Mouse (Mus musculus) cortical plate, adult 2 months (tissue): Measurements from ENCODE around the gene Gabarapl1. TPM values are rescaled to one million over a fixed set of nuclear protein-coding genes. Genes with fewer than 3 reads are reported as not detected.
A peak's percentile ranks its signal among the peaks of the same experiment; 100 is the strongest.
"Not testable (repeated sequence)": the region's sequence is repeated elsewhere in the genome, so short reads cannot be mapped to it uniquely, and the experiment has no call there.

Source experiments
- H3K27ac ChIP-seq: fragments of 200-500 bp; 2 replicates; pipeline ENCODE4 v1.5.1; 2012; ENCODE audit warnings: low read length, control low read depth, inconsistent platforms; ENCODE audit not compliant: insufficient read depth
- H3K4me1 ChIP-seq: fragments of 200-500 bp; 2 replicates; pipeline ENCODE4 v1.6.1; 2011; ENCODE audit warnings: low read length; ENCODE audit not compliant: control insufficient read depth, insufficient read depth
- H3K4me3 ChIP-seq: fragments of 200-500 bp; 2 replicates; pipeline ENCODE4 v1.5.1; 2011; ENCODE audit warnings: mild to moderate bottlenecking, low read length, control low read depth; ENCODE audit not compliant: insufficient read depth
- CTCF ChIP-seq: fragments of 200-500 bp; IDR thresholded peaks from 2 replicates; pipeline ENCODE4 v1.5.1; 2011; ENCODE audit warnings: mild to moderate bottlenecking, control low read depth, low read length; ENCODE audit not compliant: insufficient read depth; ENCODE audit errors: extremely low read depth
- POLR2A ChIP-seq: fragments of 200-500 bp; IDR thresholded peaks from 2 replicates; pipeline ENCODE4 v1.6.1; 2011; ENCODE audit warnings: mild to moderate bottlenecking, low read length, control low read depth; ENCODE audit not compliant: insufficient read depth; ENCODE audit errors: extremely low read depth
- polyA plus RNA-seq: library from polyadenylated mRNA; depleted of rRNA; stranded (reverse); fragments of >200 nt; gene quantifications from 2 replicates; pipeline ENCODE4 v1.2.3, GENCODE M21; 2012; rRNA removed

The Gabarapl1 gene
- 580 and 605 TPM in 2 replicates for polyA plus RNA-seq

DNA sequence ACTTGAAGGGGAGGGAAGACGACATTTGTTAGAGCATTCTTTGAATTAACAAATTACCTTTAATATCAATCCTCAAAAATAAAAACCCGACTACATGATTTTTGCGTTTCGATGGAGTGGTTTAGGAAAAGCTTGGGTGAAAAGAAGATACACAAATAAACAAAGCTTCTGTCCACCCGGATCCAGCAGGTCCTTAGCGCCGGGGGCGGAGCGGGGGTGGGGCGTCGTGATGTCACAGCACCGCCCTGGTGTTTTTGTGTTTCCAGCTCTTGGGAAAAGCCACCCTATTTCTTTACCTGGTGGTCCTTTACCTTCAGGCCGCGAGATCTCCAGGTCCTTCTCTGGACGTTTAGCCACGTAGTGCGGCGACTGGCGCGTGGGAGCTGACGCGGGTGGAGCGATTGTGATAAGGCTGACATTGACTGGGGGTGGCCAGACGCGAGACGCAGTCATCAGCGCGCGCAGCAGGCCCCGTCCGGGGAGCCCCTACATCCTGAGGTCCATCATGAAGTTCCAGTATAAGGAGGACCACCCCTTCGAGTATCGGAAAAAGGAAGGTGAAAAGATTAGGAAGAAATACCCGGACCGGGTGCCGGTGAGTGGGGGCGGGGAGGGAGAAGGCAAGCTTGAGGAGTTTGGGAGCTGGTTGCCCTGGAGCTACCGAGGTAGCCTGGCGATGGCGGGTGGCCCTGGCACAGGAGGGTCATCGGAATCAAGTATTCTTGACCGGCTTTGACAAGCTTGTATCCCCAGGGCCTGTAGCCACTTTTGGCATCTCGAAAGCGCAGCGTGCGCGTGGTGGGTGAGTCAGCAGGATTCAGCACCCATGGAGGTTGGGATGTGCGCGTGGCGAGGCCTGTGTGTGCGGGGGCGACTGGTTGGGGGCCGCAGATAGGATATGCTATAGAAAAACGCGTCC is at the start of gene Gabarapl1:
Gabarapl1 (plus strand) TSS at position 219 of the 919 bp plus-strand sequence.
- peak within 1 kb of the TSS; percentile 88 for H3K27ac ChIP-seq
- H3K4me1 ChIP-seq, result peaks cover 8% of the 10 kb centered on the region; the same call in 1 of the 2 replicates
- H3K4me3 ChIP-seq, result peak within 1 kb of the TSS; percentile 86
- TF ChIP-seq CTCF (no peak), POLR2A (peak; percentile 65)

DNA sequence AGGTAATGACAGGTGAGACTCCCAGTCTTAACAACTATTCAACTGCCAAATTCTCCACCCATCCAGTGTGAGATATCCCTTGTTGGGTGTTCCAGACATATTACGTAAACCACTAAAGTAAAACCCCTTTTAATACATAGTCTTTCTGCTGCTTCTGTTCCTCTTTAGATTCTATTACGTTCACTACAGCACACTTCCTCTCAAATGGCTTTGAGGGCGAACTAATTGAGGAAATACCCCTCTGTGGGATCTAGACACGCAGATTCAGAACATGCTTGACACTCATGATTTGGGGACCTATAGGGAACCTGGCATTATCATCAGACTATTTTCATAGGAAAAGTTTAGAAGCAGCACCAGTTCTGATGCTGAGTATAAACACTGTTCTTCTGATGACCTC is 38.0 kb upstream of the Gabarapl1 start:
- no peak overlapping the region for H3K4me3 ChIP-seq
- no peak overlapping the region for H3K27ac ChIP-seq
- no peaks in the 10 kb centered on the region for H3K4me1 ChIP-seq
- TF ChIP-seq POLR2A (no peak), CTCF (no peak)

DNA sequence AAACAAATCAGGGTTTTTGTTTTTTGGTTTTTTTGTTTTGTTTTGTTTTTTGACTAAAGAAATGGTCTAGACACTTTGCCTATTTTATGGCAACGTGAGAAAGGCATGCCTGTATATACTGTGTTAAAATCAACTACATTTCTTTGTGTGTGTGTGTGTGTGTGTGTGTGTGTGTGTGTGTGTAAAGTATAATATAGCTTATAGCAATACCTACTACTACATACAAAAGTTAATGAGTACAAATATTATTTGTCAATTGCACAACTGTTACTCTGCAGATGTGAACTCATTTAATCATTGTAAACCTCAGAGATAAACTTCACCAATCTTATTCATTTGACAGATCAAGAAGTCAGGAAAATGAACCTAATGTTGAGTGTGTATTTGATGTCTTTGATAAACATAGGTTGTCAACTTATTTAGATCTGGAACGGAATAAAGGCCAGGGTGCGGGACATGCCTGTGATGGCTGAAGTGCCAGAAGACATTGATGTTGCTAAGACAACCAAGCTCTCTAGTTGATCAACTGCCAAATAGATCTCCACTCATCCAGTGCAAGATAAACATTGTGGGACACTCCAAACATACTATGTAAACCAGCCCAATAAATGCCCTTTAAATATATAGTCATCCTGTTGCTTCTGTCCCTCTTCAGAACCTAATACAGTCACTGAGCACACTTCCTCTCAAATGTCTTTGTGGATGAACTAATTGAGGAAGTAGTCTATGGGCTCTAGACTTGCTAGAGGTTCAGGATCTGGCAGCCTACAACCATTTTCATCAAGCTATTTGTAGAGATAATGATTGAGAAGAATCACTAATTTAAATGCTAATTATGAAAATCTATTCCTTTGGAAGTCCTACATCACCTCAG is 35.4 kb upstream of the Gabarapl1 start:
- no peaks in the 10 kb centered on the region for H3K4me1 ChIP-seq
- no peak overlapping the region for H3K27ac ChIP-seq
- TF ChIP-seq POLR2A, result no peak
- TF ChIP-seq CTCF, result no peak
- H3K4me3 ChIP-seq, result no peak overlapping the region

DNA sequence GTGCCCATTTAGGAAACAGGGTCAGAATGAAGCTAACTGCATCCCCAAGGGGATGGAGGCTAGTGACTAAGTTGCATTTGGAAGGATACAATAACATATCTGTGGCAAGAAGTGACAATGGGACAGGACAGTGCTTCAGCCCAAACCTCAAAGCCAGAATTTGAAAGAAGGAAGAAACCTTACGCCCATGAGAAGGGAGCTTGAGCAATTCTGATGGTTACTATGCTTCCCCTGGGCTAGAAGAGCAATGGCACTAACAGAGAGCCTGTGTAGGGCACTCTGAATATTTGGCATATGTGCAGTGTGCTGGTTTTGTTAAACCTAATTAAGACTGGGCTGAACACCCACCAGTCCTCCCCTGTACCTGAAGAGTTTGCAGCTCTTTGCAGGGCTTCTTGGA is 33.4 kb upstream of the Gabarapl1 start:
- H3K27ac ChIP-seq, H3K4me3 ChIP-seq, H3K4me1 ChIP-seq: not testable (repeated sequence)

- Histone ChIP-seq H3K4me3 (no peak overlapping the region), H3K27ac (no peak overlapping the region), H3K4me1 (no peaks in the 10 kb centered on the region)
- no peak for TF ChIP-seq CTCF
- no peak for TF ChIP-seq POLR2A
Observed at GRCm38 (mm10) chr6:129503471-129503870, 29.5 kb upstream of the Gabarapl1 start.

DNA sequence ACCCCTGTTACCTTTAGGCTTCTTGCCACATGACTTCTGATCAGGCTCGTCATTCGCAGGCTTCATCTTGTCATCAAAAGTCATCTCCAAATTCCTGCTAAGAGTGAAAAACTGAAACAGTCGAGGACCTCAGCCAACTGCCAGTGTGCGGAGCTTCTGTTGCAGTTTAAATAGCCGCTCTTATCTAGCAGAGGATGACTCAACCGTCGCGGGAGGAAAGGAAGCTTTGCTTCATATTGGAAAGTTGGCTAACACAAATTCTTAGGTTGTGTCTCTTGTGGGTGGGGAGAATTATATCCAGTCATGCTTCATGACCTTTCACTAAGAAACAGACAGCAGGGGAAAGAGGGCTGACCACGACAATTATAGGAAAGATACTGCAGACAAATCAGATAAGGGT is 25.9 kb upstream of the Gabarapl1 start, which contains the start of gene Olr1:
Olr1 (minus strand) TSS at position 142 of the 400 bp plus-strand sequence.
- Histone ChIP-seq H3K4me1 (no peaks in the 10 kb centered on the region), H3K27ac (no peak within 1 kb of the TSS), H3K4me3 (no peak within 1 kb of the TSS)
- TF ChIP-seq POLR2A, result no peak
- TF ChIP-seq CTCF, result no peak

DNA sequence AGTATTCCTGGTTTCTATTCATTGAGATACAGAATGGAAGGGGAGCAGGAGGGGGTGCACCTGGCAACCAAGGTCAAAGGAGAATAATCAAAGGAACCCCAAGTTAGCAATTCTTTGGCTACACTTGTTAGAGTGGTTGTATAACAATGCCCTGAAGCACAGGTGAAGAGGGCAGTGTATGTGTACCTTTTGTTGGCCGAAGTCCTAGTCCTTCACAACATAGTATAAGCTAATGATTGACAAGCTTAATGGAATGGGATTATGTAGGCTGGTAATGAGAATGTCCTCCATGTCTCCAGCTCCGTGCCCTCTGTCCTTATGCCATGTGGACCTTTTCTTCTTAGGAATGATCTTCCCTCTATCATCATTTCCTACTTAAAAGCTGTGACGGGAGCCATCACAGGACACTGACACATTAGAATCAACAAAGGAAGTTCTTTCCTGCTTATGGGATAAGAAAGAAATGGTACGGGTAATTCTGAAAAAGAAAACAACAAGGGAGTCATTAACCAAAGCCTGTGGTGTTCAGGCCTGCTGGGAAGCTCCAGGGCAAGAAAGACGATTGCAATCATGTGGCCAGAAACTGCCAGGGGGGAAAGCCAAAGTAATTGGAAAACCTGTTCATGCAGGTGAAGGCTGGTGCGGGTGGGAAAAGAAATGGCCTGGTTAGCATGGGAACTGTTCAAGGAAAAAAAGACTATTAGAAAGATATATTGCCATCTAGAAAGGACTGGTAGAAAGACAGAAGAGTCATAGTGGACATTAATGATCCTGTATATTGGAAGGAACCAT is 22.6 kb upstream of the Gabarapl1 start:
- no peak for TF ChIP-seq POLR2A
- Histone ChIP-seq H3K4me3 (no peak overlapping the region), H3K4me1 (no peaks in the 10 kb centered on the region), H3K27ac (no peak overlapping the region)

GRCm38 (mm10) chr6:129512367-129512766 is 20.6 kb upstream of the Gabarapl1 start, which contains the start of gene Tmem52b:
Gene Tmem52b, plus strand, starts transcription at chr6:129512555.
- no peak within 1 kb of the TSS for H3K4me3 ChIP-seq
- TF ChIP-seq POLR2A (no peak), CTCF (no peak)
- H3K4me1 ChIP-seq, result no peaks in the 10 kb centered on the region
- H3K27ac ChIP-seq, result no peak within 1 kb of the TSS

DNA sequence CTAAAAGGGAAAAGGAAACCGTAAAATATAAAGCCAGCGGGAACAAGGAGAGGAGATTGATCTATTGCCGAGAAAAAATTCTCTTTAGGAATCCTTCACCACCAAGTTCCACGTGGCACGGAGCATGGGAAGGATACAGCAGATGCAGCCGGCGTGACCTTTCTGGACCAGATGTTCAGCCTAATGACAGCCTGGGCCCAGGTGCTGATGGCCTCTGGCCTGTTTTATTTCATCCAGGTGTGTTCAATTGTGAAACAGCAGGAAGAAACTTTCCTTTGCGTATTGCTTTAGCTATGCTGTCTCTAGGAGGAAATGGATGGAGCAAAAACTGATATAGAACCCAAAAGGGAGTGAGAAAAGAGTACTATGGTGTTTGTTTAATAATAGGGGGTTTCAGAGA is 20.1 kb upstream of the Gabarapl1 start:
- Histone ChIP-seq H3K27ac (no peak overlapping the region), H3K4me3 (no peak overlapping the region), H3K4me1 (no peaks in the 10 kb centered on the region)
- no peak for TF ChIP-seq CTCF
- TF ChIP-seq POLR2A, result no peak

- TF ChIP-seq POLR2A (no peak), CTCF (no peak)
- no peaks in the 10 kb centered on the region for H3K4me1 ChIP-seq
- no peak overlapping the region for H3K4me3 ChIP-seq
- no peak overlapping the region for H3K27ac ChIP-seq
Observed at GRCm38 (mm10) chr6:129513409-129513808, 19.6 kb upstream of the Gabarapl1 start.
